Mouse (Mus musculus) T-helper 2 cell (primary cell): ENCODE measurements around the gene Vwa5b1.

Experiments
- in situ Hi-C: fragments of 300-600 bp; cut with MboI, MseI; formaldehyde crosslinking; loops from one replicate; pipeline ENCODE4 v1.15.1; 2025; ENCODE audit warnings: high pct_unique_total_duplicates

The Vwa5b1 gene

GRCm38 (mm10) chr4:138635428-138636145, at the start of gene Vwa5b1:
Gene Vwa5b1, minus strand, starts transcription at chr4:138635884.
- in situ Hi-C loops, result no loop called here

- in situ Hi-C loops, result no loop called here
These were observed 47.1 kb upstream of the Vwa5b1 start for GRCm38 (mm10) chr4:138682760-138683159.

GRCm38 (mm10) chr4:138680124-138680523, 44.4 kb upstream of the Vwa5b1 start:
- in situ Hi-C loops, result no loop called here

- in situ Hi-C loops, result no loop called here
These were observed 41.9 kb upstream of the Vwa5b1 start for GRCm38 (mm10) chr4:138677579-138677978.

GRCm38 (mm10) chr4:138676480-138676879, 40.8 kb upstream of the Vwa5b1 start:
- in situ Hi-C loops, result no loop called here

GRCm38 (mm10) chr4:138672160-138672559, 36.5 kb upstream of the Vwa5b1 start:
- in situ Hi-C loops, result no loop called here

- in situ Hi-C loops, result no loop called here
These were observed 34.6 kb upstream of the Vwa5b1 start for GRCm38 (mm10) chr4:138670093-138670889.

- in situ Hi-C loops, result no loop called here
These were observed 30.8 kb upstream of the Vwa5b1 start for GRCm38 (mm10) chr4:138666521-138666920.

GRCm38 (mm10) chr4:138659936-138660602, 24.4 kb upstream of the Vwa5b1 start:
- in situ Hi-C loops, result no loop called here

- in situ Hi-C loops, result no loop called here
These were observed 17.4 kb upstream of the Vwa5b1 start for GRCm38 (mm10) chr4:138653056-138653455.

GRCm38 (mm10) chr4:138651881-138652280, 16.2 kb upstream of the Vwa5b1 start:
- in situ Hi-C loops, result no loop called here

GRCm38 (mm10) chr4:138648096-138648635, 12.5 kb upstream of the Vwa5b1 start:
- in situ Hi-C loops, result no loop called here

- in situ Hi-C loops, result no loop called here
These were observed 6.6 kb upstream of the Vwa5b1 start for GRCm38 (mm10) chr4:138642272-138642671.

GRCm38 (mm10) chr4:138636146-138636511, 445 bp upstream of the Vwa5b1 start:
- in situ Hi-C loops, result no loop called here

- in situ Hi-C loops, result no loop called here
These were observed 7.4 kb downstream of the Vwa5b1 start for GRCm38 (mm10) chr4:138628256-138628655.

- in situ Hi-C loops, result no loop called here
These were observed 21.2 kb downstream of the Vwa5b1 start for GRCm38 (mm10) chr4:138614454-138614853.

GRCm38 (mm10) chr4:138601926-138602325, 33.8 kb downstream of the Vwa5b1 start:
- in situ Hi-C loops, result no loop called here

- in situ Hi-C loops, result no loop called here
These were observed 37.8 kb downstream of the Vwa5b1 start for GRCm38 (mm10) chr4:138597904-138598347.

GRCm38 (mm10) chr4:138596391-138597130, 39.1 kb downstream of the Vwa5b1 start:
- in situ Hi-C loops, result no loop called here

- in situ Hi-C loops, result no loop called here
These were observed 50.7 kb downstream of the Vwa5b1 start for GRCm38 (mm10) chr4:138584946-138585345.

GRCm38 (mm10) chr4:138582446-138582845, 53.2 kb downstream of the Vwa5b1 start:
- in situ Hi-C loops, result no loop called here
